8 mouse cellular contexts compared by ENCODE assay signal in the genomic region with DNA sequence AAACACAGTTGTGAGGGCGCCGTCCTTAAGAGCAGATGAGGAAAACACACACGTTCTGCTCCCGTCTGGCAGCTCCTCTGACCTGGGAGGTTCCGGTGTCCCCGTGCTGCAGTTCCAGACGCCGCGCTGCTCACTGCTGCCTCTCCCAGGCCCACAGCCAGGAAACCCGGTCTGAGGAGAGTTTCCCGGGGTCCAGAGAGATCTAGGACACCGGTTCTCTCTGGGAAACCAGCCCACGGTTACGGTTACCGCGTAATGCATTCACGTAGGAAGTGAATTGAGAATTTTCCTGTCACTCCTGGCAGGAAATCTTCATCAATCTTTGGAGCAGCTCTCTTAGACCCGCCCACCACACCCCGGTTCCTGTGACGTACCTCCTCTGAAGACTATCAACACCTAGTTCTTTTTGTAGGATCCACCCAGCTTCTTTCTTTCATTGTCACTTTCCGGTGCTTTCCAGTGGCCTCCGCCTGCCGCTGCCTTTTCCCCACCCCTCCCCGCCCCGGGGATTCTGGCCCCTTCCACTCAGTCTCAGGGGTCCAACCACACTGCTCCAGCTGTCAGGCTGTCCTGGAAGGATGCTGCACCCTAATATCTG.
DNase-seq lines count a peak whose midpoint lies in the region; ATAC-seq and TF ChIP-seq lines count a peak whose summit lies in the region.

No protein-coding gene starts in this region.

- H3K27ac ChIP-seq in cerebellum, adult 2 months (ENCODE audit: insufficient read depth, low read length), result peak overlapping the region; percentile 80
- peak overlapping the region; percentile 84 for H3K27ac ChIP-seq in lung, embryonic 14.5 days (ENCODE audit: low read depth)
- peak overlapping the region; percentile 37; the same call in 1 of the 2 replicates for H3K27ac ChIP-seq in olfactory bulb, adult 2 months (ENCODE audit: insufficient read depth, low read depth, low read length)

- no peaks in the 10 kb centered on the region for H3K4me1 ChIP-seq in cerebellum, adult 2 months (ENCODE audit: control insufficient read depth, insufficient read depth, low read length)
- H3K4me1 ChIP-seq in lung, embryonic 14.5 days (ENCODE audit: insufficient read depth), result no peaks in the 10 kb centered on the region
- H3K4me1 ChIP-seq in olfactory bulb, adult 2 months (ENCODE audit: control insufficient read depth, insufficient read depth, low read length), result no peaks in the 10 kb centered on the region

- H3K4me3 ChIP-seq in cerebellum, adult 2 months (replicated peaks; ENCODE audit: insufficient read depth, low read depth, low read length), result peak overlapping the region; percentile 79
- H3K4me3 ChIP-seq in lung, embryonic 14.5 days (ENCODE audit: low read depth, low read length), result peak overlapping the region; percentile 60
- H3K4me3 ChIP-seq in olfactory bulb, adult 2 months (ENCODE audit: insufficient read depth, low read depth, low read length), result peak overlapping the region; percentile 50

- in situ Hi-C loops in Patski (cut with MboI; ENCODE audit: low pct_unique_long_range_greater_than_20kb), result loop anchor here (5.0 kb wide), 1 partner anchor 78 kb away; no protein-coding TSS in a partner anchor

- POLR2A ChIA-PET in Patski (lab: Charles Lee), result no interaction called here

- no peak for DNase-seq in Patski (ENCODE audit: low read depth, low spot score)
- DNase-seq in cerebellum, adult 2 months, result peak; percentile 69 to 71
- peak; percentile 72 for DNase-seq in forelimb bud, embryonic 11.5 days (ENCODE audit: low read depth, low spot score)
- DNase-seq in layer of hippocampus, adult 8-10 months (ENCODE audit: low spot score in 2 of 2), result peak; percentile 13 to 44
- DNase-seq in lung, embryonic 14.5 days, result peak; percentile 79
- DNase-seq in thymus, postnatal 25 days, result peak; percentile 59

- H3K4me2 ChIP-seq in lung, embryonic 14.5 days, result peak overlapping the region; percentile 69

- TF ChIP-seq CTCF in Patski (IDR thresholded peaks at IDR 0.05), result no peak
- no peak for TF ChIP-seq CTCF in cerebellum, adult 2 months (IDR thresholded peaks at IDR 0.05; ENCODE audit: borderline replicate concordance, insufficient read depth, low read depth, low read length)
- no peak for TF ChIP-seq CTCF in lung, embryonic 14.5 days (IDR thresholded peaks at IDR 0.05; ENCODE audit: low read depth)
- TF ChIP-seq CTCF in olfactory bulb, adult 2 months (IDR thresholded peaks at IDR 0.05; ENCODE audit: insufficient read depth, low read depth, low read length), result no peak

- WGBS in cerebellum, adult 2 months, result under 1% methylated on average over 25 of the region's 25 CpGs
- 0% methylated on average over 25 of the region's 25 CpGs for WGBS in lung, embryonic 14.5 days
- WGBS in olfactory bulb, adult 2 months, result under 1% methylated on average over 25 of the region's 25 CpGs

- H3K27me3 ChIP-seq in Patski, result no peaks in the 10 kb centered on the region
- no peaks in the 10 kb centered on the region for H3K27me3 ChIP-seq in cerebellum, adult 2 months (ENCODE audit: control insufficient read depth, insufficient read depth, low read length)
- no peaks in the 10 kb centered on the region for H3K27me3 ChIP-seq in lung, embryonic 14.5 days (ENCODE audit: insufficient read depth, low read length)

- ATAC-seq in Patski, result peak; percentile 91
- ATAC-seq in hematopoietic stem cell, adult 5-6 weeks (replicated peaks in 1 of 2; ENCODE audit: insufficient read depth in 1 of 2, low FRiP score in 2 of 2, low TSS enrichment in 1 of 2, low read depth in 1 of 2, poor library complexity in 2 of 2, severe bottlenecking in 2 of 2), result peak; percentile 90 to 93
- ATAC-seq in lung, embryonic 14.5 days (ENCODE audit: insufficient read depth), result peak; percentile 96

- H3K9me3 ChIP-seq in lung, embryonic 14.5 days (ENCODE audit: low read depth, low read length), result no peaks in the 10 kb centered on the region

- H3K36me3 ChIP-seq in lung, embryonic 14.5 days (ENCODE audit: insufficient read depth), result no peaks in the 10 kb centered on the region

- H3K9ac ChIP-seq in lung, embryonic 14.5 days, result peak overlapping the region; percentile 68

- peak; percentile 41; the same call in 1 of the 2 replicates for TF ChIP-seq POLR2A in cerebellum, adult 2 months (IDR thresholded peaks at IDR 0.05; ENCODE audit: borderline replicate concordance, insufficient read depth, low read length)
- no peak for TF ChIP-seq POLR2A in olfactory bulb, adult 2 months (IDR thresholded peaks at IDR 0.05; ENCODE audit: insufficient read depth, low read depth, low read length)

- CTCF ChIA-PET in Patski (lab: Charles Lee), result no interaction called here
